Mouse (Mus musculus): ENCODE measurements around the gene Rb1. TPM values are rescaled to one million over a fixed set of nuclear protein-coding genes. Genes with fewer than 3 reads are reported as not detected.

Gene Rb1
- polyA plus RNA-seq, 1 experiment from 2014 or later = 15.1 TPM

GRCm38 (mm10) chr14:73252276-73252675 lies 73.3 kb downstream of the Rb1 start:
- Histone ChIP-seq H3K27ac (ENCODE audit: low read depth, low read length) (no peak overlapping the region), H3K4me1 (replicated peaks; ENCODE audit: control insufficient read depth, insufficient read depth, low read length) (peaks cover 3% of the 10 kb centered on the region; the same call in 1 of the 2 replicates), H3K9ac (ENCODE audit: low read depth, low read length) (no peak overlapping the region), H3K4me3 (ENCODE audit: low read depth, low read length) (no peak overlapping the region), H3K36me3 (ENCODE audit: control insufficient read depth, insufficient read depth) (no peaks in the 10 kb centered on the region), H3K4me2 (replicated peaks; ENCODE audit: low read depth) (no peak overlapping the region), H3K9me3 (ENCODE audit: control insufficient read depth) (no peaks in the 10 kb centered on the region), H3K27me3 (replicated peaks; ENCODE audit: control insufficient read depth, insufficient read depth, low read length) (no peaks in the 10 kb centered on the region)
- WGBS = 64% methylated on average over 2 of the region's 2 CpGs
- no peak for ATAC-seq
- no peak for TF ChIP-seq CTCF (IDR thresholded peaks at IDR 0.05; ENCODE audit: low read depth)

GRCm38 (mm10) chr14:73250056-73250455 lies 75.6 kb downstream of the Rb1 start:
- no peaks in the 10 kb centered on the region for H3K27me3 ChIP-seq (replicated peaks; ENCODE audit: control insufficient read depth, insufficient read depth, low read length)
- WGBS = 60% methylated on average over 2 of the region's 2 CpGs

DNA sequence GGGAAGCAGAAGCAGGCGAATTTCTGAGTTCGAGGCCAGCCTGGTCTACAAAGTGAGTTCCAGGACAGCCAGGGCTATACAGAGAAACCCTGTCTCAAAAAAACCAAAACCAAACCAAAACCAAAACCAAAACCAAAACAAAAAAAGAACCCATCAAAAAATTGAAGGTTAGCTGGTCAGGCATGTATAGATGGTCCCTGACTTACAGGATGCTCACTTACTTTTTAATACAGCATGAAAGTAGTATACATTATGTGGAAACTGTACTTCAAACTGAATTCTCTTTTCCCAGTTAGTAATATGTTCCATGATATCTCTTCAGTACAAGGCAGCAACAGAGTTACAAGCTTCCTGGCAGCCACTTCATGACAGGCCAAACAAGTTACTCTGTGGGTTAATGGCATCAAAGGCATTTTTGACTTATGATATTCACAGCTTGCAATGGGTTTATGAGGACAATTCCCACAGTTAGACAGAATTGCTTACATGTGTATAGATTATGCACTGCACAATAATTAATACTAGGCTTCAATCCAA lies 81.5 kb downstream of the Rb1 start:
- ATAC-seq = no peak
- H3K9ac ChIP-seq (ENCODE audit: low read depth, low read length) = no peak overlapping the region
- WGBS = 81% methylated on average over 2 of the region's 2 CpGs
- no peaks in the 10 kb centered on the region for H3K36me3 ChIP-seq (ENCODE audit: control insufficient read depth, insufficient read depth)
- H3K4me3 ChIP-seq (ENCODE audit: low read depth, low read length) = no peak overlapping the region
- no peaks in the 10 kb centered on the region for H3K9me3 ChIP-seq (ENCODE audit: control insufficient read depth)
- no peaks in the 10 kb centered on the region for H3K27me3 ChIP-seq (replicated peaks; ENCODE audit: control insufficient read depth, insufficient read depth, low read length)
- no peak overlapping the region for H3K4me2 ChIP-seq (replicated peaks; ENCODE audit: low read depth)
- H3K4me1 ChIP-seq (replicated peaks; ENCODE audit: control insufficient read depth, insufficient read depth, low read length) = no peaks in the 10 kb centered on the region
- 0 out of 2 replicates have a peak overlapping the region, but pooled peaks have one; percentile 15 for H3K27ac ChIP-seq (ENCODE audit: low read depth, low read length)
- TF ChIP-seq CTCF (IDR thresholded peaks at IDR 0.05; ENCODE audit: low read depth) = no peak

More at GRCm38 (mm10) chr14:73250056-73250455, 75.6 kb downstream of the Rb1 start:
- Histone ChIP-seq H3K27ac (ENCODE audit: low read depth, low read length) (peak overlapping the region; percentile 35; the same call in 1 of the 2 replicates), H3K4me2 (replicated peaks; ENCODE audit: low read depth) (no peak overlapping the region), H3K36me3 (ENCODE audit: control insufficient read depth, insufficient read depth) (no peaks in the 10 kb centered on the region), H3K9me3 (ENCODE audit: control insufficient read depth) (no peaks in the 10 kb centered on the region), H3K4me3 (ENCODE audit: low read depth, low read length) (no peak overlapping the region), H3K9ac (ENCODE audit: low read depth, low read length) (no peak overlapping the region), H3K4me1 (replicated peaks; ENCODE audit: control insufficient read depth, insufficient read depth, low read length) (peaks cover 3% of the 10 kb centered on the region; the same call in 1 of the 2 replicates)
- no peak for TF ChIP-seq CTCF (IDR thresholded peaks at IDR 0.05; ENCODE audit: low read depth)
- peak; percentile 63 for ATAC-seq

DNA sequence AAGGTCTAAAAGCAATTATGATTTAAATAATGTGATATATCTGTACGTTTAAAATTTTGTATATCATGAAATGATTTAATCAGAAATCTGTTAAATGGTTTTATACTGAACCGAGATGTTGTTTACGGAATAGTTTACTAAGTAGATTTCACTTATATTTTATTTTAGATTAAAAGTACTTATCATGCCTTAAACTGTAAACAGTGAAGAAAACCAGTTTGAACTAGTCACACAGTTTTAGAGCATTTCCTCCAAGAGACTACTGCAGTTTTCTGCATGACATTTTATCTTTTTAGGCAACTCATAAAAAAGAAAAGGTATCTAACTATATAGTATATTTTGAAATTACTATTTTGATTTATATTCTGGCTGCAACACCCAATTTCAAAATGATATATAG lies 85.8 kb downstream of the Rb1 start:
- ATAC-seq = no peak
- Histone ChIP-seq H3K27me3 (replicated peaks; ENCODE audit: control insufficient read depth, insufficient read depth, low read length) (no peaks in the 10 kb centered on the region), H3K4me3 (ENCODE audit: low read depth, low read length) (peak overlapping the region; percentile 48), H3K4me1 (replicated peaks; ENCODE audit: control insufficient read depth, insufficient read depth, low read length) (no peaks in the 10 kb centered on the region), H3K9ac (ENCODE audit: low read depth, low read length) (no peak overlapping the region), H3K27ac (ENCODE audit: low read depth, low read length) (no peak overlapping the region), H3K9me3 (ENCODE audit: control insufficient read depth) (no peaks in the 10 kb centered on the region), H3K4me2 (replicated peaks; ENCODE audit: low read depth) (peak overlapping the region; percentile 61; the same call in 1 of the 2 replicates), H3K36me3 (ENCODE audit: control insufficient read depth, insufficient read depth) (no peaks in the 10 kb centered on the region)
- TF ChIP-seq CTCF (IDR thresholded peaks at IDR 0.05; ENCODE audit: low read depth) = no peak
- WGBS = 11% methylated on average over 3 of the region's 3 CpGs

DNA sequence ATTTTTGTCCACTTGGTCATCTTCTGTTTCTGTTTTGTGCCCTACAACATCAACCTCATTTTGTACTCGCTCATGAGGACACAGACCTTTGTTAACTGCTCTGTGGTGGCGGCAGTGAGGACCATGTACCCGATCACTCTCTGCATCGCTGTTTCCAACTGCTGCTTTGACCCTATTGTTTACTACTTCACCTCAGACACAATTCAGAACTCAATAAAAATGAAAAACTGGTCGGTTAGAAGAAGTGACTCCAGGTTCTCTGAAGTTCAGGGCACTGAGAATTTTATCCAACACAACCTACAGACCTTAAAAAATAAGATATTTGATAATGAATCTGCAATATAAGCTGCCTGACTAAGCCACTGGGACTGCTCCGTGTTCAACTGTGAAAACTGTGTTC lies 86.3 kb downstream of the Rb1 start:
- Histone ChIP-seq H3K9me3 (ENCODE audit: control insufficient read depth) (no peaks in the 10 kb centered on the region), H3K36me3 (ENCODE audit: control insufficient read depth, insufficient read depth) (no peaks in the 10 kb centered on the region), H3K27ac (ENCODE audit: low read depth, low read length) (peak overlapping the region; percentile 90), H3K4me1 (replicated peaks; ENCODE audit: control insufficient read depth, insufficient read depth, low read length) (peaks cover 2% of the 10 kb centered on the region), H3K4me2 (replicated peaks; ENCODE audit: low read depth) (peak overlapping the region; percentile 61), H3K4me3 (ENCODE audit: low read depth, low read length) (peak overlapping the region; percentile 48), H3K27me3 (replicated peaks; ENCODE audit: control insufficient read depth, insufficient read depth, low read length) (no peaks in the 10 kb centered on the region), H3K9ac (ENCODE audit: low read depth, low read length) (peak overlapping the region; percentile 77)
- TF ChIP-seq CTCF (IDR thresholded peaks at IDR 0.05; ENCODE audit: low read depth) = no peak
- ATAC-seq = no peak
- WGBS = under 1% methylated on average over 6 of the region's 6 CpGs

DNA sequence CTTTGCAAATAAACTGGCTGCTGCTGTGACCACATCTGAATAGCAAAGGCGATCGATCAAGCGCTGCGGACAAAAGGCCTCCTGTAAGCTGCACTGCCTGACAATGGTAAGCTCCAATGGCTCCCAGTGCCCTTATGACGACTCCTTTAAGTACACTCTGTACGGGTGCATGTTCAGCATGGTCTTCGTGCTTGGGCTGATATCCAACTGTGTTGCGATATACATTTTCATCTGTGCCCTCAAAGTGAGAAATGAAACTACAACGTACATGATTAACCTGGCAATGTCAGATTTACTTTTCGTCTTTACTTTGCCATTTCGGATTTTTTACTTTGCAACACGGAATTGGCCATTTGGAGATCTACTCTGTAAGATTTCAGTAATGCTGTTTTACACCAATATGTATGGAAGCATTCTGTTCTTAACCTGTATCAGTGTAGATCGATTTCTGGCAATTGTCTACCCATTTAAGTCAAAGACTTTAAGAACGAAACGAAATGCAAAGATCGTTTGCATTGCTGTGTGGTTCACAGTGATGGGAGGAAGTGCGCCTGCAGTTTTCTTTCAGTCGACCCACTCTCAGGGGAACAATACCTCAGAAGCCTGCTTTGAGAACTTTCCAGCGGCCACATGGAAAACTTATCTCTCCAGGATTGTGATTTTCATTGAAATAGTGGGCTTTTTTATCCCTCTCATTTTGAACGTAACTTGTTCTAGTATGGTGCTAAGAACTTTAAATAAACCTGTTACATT lies 86.9 kb downstream of the Rb1 start:
- H3K36me3 ChIP-seq (ENCODE audit: control insufficient read depth, insufficient read depth) = no peaks in the 10 kb centered on the region
- peak overlapping the region; percentile 90 for H3K27ac ChIP-seq (ENCODE audit: low read depth, low read length)
- no peak for TF ChIP-seq CTCF (IDR thresholded peaks at IDR 0.05; ENCODE audit: low read depth)
- H3K9ac ChIP-seq (ENCODE audit: low read depth, low read length) = peak overlapping the region; percentile 77
- H3K4me1 ChIP-seq (replicated peaks; ENCODE audit: control insufficient read depth, insufficient read depth, low read length) = peaks cover 4% of the 10 kb centered on the region
- H3K4me2 ChIP-seq (replicated peaks; ENCODE audit: low read depth) = peak overlapping the region; percentile 61
- peak overlapping the region; percentile 48 for H3K4me3 ChIP-seq (ENCODE audit: low read depth, low read length)
- under 1% methylated on average over 20 of the region's 20 CpGs for WGBS
- ATAC-seq = peak; percentile 77
- H3K27me3 ChIP-seq (replicated peaks; ENCODE audit: control insufficient read depth, insufficient read depth, low read length) = no peaks in the 10 kb centered on the region
- H3K9me3 ChIP-seq (ENCODE audit: control insufficient read depth) = no peaks in the 10 kb centered on the region
